Mouse (Mus musculus): Measurements from ENCODE around the gene Olfr356. TPM values are rescaled to one million over a fixed set of nuclear protein-coding genes. Genes with fewer than 3 reads are reported as not detected.

The Olfr356 gene
- not detected for total RNA-seq (2021)
- long read RNA-seq, experiment 1, result 0 reads
- long read RNA-seq, experiment 2, result 0 reads

- DNase-seq (ENCODE audit: low spot score in 2 of 2), result no peak
Measured at GRCm38 (mm10) chr2:36936821-36937220, at the start of gene Olfr356. Gene Olfr356 (plus strand): TSS chr2:36937121.

- DNase-seq (ENCODE audit: low spot score in 2 of 2), result no peak
Measured at GRCm38 (mm10) chr2:36892836-36893235, 44.1 kb upstream of the Olfr356 start, which contains the start of gene Olfr353. Gene Olfr353 (minus strand): TSS chr2:36892936.

GRCm38 (mm10) chr2:36897114-36897513 lies 39.8 kb upstream of the Olfr356 start:
- DNase-seq (ENCODE audit: low spot score in 2 of 2), result no peak

GRCm38 (mm10) chr2:36905380-36905779 lies 31.5 kb upstream of the Olfr356 start, which contains the start of gene Olfr354:
Gene Olfr354 (plus strand): TSS chr2:36905680.
- no peak for DNase-seq (ENCODE audit: low spot score in 2 of 2)

- DNase-seq (ENCODE audit: low spot score in 2 of 2), result no peak
Measured at GRCm38 (mm10) chr2:36928797-36929196, 8.1 kb upstream of the Olfr356 start, which contains the start of gene Olfr355. Gene Olfr355 (minus strand): TSS chr2:36928897.

Other genes starting within 250 kb of the Olfr356 start
- gene Olfr347, start 205.2 kb upstream of the Olfr356 start, total RNA-seq (2021), result not detected
- gene Olfr348, start 152.8 kb upstream of the Olfr356 start, total RNA-seq (2021), result not detected
- gene Olfr50, start 146.6 kb upstream of the Olfr356 start, total RNA-seq (2021), result not detected
- not detected for gene Olfr3, start 120.1 kb upstream of the Olfr356 start, total RNA-seq (2021)
- gene Olfr350, start 90.8 kb upstream of the Olfr356 start, total RNA-seq (2021), result not detected
- not detected for gene Olfr351, start 74.5 kb upstream of the Olfr356 start, total RNA-seq (2021)
- not detected for gene Olfr352, start 68.7 kb upstream of the Olfr356 start, total RNA-seq (2021)
- gene Olfr353, start 44.2 kb upstream of the Olfr356 start, total RNA-seq (2021), result not detected
- not detected for gene Olfr354, start 31.4 kb upstream of the Olfr356 start, total RNA-seq (2021)
- gene Olfr355, start 8.2 kb upstream of the Olfr356 start, total RNA-seq (2021), result not detected
- gene Olfr357, start 56.7 kb downstream of the Olfr356 start, total RNA-seq (2021), result not detected
- not detected for gene Olfr358, start 72.2 kb downstream of the Olfr356 start, total RNA-seq (2021)
- not detected for gene Olfr360, start 128.6 kb downstream of the Olfr356 start, total RNA-seq (2021)
- not detected for gene Olfr361, start 152.2 kb downstream of the Olfr356 start, total RNA-seq (2021)
- not detected for gene Olfr362, start 180.8 kb downstream of the Olfr356 start, total RNA-seq (2021)
- not detected for gene Olfr364-ps1, start 202.2 kb downstream of the Olfr356 start, total RNA-seq (2021)